Mouse (Mus musculus): ENCODE measurements at regions not wholly inside any gene's neighbourhood (a gene's known extent, or its start where the extent isn't known, plus 50 kb on each side); places are given as distances from the start of the nearest gene placed in this dataset.

GRCm38 (mm10) chr2:124953015-124953414 is 114.9 kb upstream of the Slc24a5 start:
- DNase-seq, result no peak

- no peak for DNase-seq
These were observed 112.1 kb upstream of the Slc24a5 start for GRCm38 (mm10) chr2:124955843-124956242.

- no peak for DNase-seq
These were observed 108.5 kb upstream of the Slc24a5 start for GRCm38 (mm10) chr2:124959431-124959830.

- DNase-seq, result no peak
These were observed 95.8 kb upstream of the Slc24a5 start for GRCm38 (mm10) chr2:124971826-124972749.

- DNase-seq, result no peak
These were observed 92.8 kb upstream of the Slc24a5 start for GRCm38 (mm10) chr2:124975106-124975505.

- DNase-seq, result no peak
These were observed 76.9 kb upstream of the Slc24a5 start for GRCm38 (mm10) chr2:124990976-124991375.

GRCm38 (mm10) chr2:125015007-125015406 is 52.9 kb upstream of the Slc24a5 start:
- no peak for DNase-seq

GRCm38 (mm10) chr2:125016946-125017345 is 51.0 kb upstream of the Slc24a5 start:
- DNase-seq, result no peak
